Mouse (Mus musculus): ENCODE results near the gene Polr3f.
A peak's percentile ranks its signal among the peaks of the same experiment; 100 is the strongest.

The Polr3f gene

GRCm38 (mm10) chr2:144526981-144527820 is at the start of gene Polr3f, which contains the start of gene Dzank1:
Polr3f (plus strand) TSS chr2:144527718.
Dzank1 (minus strand) TSS chr2:144527414.
- peak; percentile 94 for DNase-seq (ENCODE audit: low spot score)

DNA sequence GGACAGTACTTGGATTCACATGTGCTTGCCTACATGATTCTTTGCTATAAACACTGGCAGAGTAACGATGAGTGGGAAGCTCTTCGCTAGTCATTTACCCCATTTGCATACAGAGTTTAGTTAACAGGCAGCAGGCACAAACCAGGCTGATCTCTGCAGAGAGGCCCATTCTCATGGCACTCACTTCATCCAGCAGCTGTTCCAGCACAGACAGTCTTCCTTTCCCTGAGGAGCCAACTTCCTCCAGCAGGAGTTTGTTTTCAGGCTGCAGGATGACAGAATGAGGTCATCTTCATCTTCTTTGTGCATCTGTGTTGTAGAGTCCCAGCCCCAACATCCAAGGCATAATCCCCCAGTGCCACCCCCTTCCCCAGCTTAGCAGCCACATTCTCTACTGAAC is 48.1 kb upstream of the Polr3f start:
- no peak for DNase-seq (ENCODE audit: low spot score)

DNA sequence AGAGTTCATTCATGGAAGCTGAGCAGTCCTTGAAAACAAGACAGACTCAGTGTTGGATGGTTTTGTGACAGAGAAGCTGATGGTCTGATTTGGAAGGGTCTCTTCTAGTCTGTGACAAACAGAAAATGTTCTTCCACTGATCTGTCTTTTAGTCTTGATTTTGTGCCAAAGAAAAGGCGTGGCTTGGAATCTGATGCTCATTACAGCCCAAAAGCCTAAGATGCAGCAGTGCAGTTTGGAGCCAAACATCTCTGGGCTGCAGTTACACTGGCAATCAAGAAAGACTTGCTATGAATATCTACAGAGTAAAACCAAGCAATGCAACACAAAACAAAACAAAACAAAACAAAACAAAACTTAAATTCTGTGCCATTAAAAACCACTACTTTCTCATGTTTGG is 43.4 kb upstream of the Polr3f start:
- no peak for DNase-seq (ENCODE audit: low spot score)

DNA sequence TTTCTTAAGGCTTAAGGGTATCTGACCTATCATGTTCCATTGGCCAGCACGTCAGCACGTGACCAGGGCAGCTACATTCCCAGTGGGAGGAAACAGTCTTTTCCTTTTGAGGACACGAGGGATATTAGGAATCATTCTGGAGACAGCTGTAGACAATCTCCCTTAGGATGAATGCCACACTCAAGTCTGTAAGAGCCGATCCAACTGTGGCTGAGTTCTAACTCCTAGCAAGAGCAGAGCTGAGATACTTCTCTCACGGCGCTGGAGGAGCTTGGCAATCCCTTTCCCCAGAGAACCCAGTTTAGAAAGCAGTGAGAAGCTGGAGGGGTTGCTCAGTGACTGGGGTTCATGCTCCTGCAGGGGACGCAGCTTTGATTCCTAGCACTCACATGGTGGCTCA is 42.1 kb upstream of the Polr3f start:
- DNase-seq (ENCODE audit: low spot score): no peak

GRCm38 (mm10) chr2:144487476-144487875 is 40.0 kb upstream of the Polr3f start:
- no peak for DNase-seq (ENCODE audit: low spot score)

GRCm38 (mm10) chr2:144489342-144489741 is 38.2 kb upstream of the Polr3f start:
- no peak for DNase-seq (ENCODE audit: low spot score)

DNA sequence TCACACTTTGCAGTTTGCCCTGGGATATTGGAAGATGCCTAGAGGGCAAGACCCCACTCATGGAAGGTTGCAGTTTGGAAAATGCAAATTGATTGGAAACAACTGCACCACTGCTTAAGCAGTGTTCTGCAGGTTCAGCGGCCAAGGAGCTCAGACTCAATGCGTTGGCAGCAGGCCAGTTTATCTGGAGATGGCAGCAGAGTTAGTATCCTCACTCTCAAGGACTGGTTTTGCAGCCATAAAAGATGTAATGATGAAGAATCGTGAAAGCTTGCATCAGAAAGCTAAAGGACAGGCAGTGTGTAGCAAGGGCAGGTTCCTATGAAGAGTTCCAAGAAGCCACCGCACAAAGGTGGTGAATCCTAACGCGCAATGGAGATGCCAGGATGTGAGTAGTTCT is 25.4 kb upstream of the Polr3f start:
- no peak for DNase-seq (ENCODE audit: low spot score)

- DNase-seq (ENCODE audit: low spot score): no peak
Measured at GRCm38 (mm10) chr2:144514619-144515018, 12.9 kb upstream of the Polr3f start.

DNA sequence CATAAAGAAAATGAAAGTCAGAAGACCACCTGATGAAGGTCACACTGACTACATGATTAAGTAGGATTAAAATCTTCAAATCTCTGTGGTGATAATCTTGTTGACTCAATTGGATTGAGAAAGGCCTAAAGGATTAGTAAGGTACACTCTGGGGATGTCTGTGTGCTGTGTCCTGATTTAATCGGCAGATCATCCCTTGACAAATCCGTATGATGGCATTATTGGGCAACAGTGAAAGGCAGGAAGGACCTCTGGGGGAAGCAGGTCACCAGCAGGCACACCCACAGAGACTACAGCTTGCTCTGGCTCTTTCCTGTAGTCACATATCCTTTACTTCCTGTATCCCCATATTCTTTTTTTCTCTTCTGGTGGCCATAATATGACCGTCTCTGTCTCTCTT is 7.7 kb upstream of the Polr3f start:
- no peak for DNase-seq (ENCODE audit: low spot score)

GRCm38 (mm10) chr2:144525856-144526255 is 1.7 kb upstream of the Polr3f start:
- DNase-seq (ENCODE audit: low spot score): no peak

GRCm38 (mm10) chr2:144527821-144528174 is 280 bp downstream of the Polr3f start:
- DNase-seq (ENCODE audit: low spot score): no peak

DNA sequence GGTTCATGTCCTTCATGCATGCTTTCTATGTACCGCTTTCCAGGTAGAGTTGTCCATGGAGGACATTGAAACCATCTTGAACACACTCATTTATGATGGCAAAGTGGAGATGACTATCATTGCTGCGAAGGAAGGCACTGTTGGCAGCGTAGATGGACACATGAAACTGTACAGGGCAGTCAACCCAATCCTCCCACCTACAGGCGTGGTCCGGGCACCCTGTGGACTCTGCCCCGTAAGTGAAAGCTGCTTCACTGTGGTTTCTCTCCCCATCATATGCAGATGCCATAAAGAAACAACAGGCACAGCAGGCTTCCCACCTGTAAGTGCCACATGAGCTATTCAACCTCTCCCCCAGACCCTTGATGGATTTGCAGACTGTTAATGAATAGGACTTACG is 9.6 kb downstream of the Polr3f start:
- DNase-seq (ENCODE audit: low spot score): no peak

GRCm38 (mm10) chr2:144541246-144541645 is 13.7 kb downstream of the Polr3f start:
- no peak for DNase-seq (ENCODE audit: low spot score)

DNA sequence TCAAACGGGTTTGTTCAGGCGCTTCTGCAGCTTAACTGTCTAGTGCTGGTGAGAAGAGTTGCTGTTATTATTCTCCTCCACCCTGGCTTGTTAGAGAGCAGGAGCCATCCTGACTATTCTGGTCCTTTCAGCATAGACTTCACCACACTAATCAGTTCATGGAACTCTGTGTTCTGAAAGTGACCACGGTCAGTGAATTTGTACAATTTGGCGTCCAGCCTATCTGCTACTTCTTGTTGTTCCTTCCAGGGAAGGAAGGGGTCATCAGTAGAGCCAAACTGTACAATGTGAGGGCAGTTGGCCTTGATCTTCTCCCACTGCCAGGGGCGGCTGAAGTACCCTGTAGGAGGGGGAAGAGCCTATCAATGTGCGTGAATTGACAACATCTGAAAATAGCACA is 16.2 kb downstream of the Polr3f start:
- no peak for DNase-seq (ENCODE audit: low spot score)

GRCm38 (mm10) chr2:144544630-144545029 is 17.1 kb downstream of the Polr3f start:
- no peak for DNase-seq (ENCODE audit: low spot score)

- no peak for DNase-seq (ENCODE audit: low spot score)
Measured at GRCm38 (mm10) chr2:144545061-144545460, 17.5 kb downstream of the Polr3f start.

DNA sequence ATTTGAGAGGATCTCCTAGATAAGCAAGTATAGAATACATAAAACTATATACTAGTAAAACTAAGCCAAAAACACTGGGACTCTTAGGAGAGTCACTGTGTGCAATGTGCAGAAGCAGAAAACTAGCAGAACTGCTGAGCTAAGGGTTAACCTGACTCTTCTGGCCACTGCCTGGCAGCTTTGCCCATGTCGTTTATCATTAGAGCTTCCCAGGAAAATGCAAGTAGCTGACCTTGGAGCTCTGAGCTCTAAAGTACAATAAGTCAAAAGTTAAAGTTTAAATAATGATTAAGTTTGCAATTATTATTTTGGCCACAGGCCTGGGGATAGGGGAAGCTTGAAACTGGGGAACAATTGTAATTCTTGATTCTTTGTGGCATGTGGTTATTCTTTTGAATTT is 18.0 kb downstream of the Polr3f start:
- no peak for DNase-seq (ENCODE audit: low spot score)

- no peak for DNase-seq (ENCODE audit: low spot score)
Measured at GRCm38 (mm10) chr2:144547559-144547958, 20.0 kb downstream of the Polr3f start.

DNA sequence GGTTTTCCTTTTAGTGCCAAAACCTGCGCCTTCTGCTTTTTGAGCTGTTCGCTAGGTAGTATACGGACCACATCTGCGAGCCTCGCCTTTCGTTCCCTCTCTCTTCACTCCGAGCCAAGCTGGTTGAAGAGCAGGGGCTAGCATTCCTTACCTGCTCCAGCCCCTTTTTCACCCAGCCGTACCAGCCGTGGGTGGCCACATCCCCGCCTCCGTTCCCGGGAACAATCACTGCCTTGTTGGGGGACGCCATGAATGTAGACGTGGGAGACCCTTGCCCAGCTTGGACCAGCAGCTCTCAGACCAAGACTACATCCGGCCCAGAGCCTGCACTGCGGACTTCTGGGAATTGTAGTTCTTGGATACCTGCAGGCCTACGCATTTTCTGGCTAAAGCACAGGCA is 23.0 kb downstream of the Polr3f start, which contains the start of gene Rbbp9:
Gene Rbbp9 (minus strand): TSS at position 341 of the 400 bp plus-strand sequence.
- DNase-seq (ENCODE audit: low spot score): peak; percentile 65

GRCm38 (mm10) chr2:144553905-144554304 is 26.4 kb downstream of the Polr3f start:
- DNase-seq (ENCODE audit: low spot score): no peak

DNA sequence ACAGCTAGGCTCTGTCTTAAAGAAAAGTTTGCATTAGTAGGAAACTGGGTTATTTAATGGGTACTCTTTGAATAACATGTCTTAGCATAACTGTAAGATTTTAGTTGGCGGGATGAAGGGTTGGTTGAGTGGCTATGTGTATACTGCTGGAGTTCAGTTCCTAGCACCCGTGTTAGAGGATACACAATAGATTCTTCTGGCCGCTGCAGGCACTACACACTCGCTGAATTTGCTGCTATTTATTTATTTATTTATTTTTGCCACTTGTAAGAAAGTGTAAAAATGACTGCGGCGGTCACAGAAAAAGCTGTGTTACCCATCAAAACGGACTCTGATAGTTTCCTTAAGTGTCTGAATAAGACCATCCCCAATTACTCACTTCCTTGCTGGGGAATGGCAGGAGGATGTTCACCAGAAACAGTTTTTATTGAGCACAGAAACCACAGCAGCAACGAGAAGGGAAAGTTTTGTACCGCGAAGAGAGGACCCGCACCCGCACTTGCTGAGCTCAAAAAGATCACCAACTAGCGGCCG is 27.8 kb downstream of the Polr3f start:
- no peak for DNase-seq (ENCODE audit: low spot score)

DNA sequence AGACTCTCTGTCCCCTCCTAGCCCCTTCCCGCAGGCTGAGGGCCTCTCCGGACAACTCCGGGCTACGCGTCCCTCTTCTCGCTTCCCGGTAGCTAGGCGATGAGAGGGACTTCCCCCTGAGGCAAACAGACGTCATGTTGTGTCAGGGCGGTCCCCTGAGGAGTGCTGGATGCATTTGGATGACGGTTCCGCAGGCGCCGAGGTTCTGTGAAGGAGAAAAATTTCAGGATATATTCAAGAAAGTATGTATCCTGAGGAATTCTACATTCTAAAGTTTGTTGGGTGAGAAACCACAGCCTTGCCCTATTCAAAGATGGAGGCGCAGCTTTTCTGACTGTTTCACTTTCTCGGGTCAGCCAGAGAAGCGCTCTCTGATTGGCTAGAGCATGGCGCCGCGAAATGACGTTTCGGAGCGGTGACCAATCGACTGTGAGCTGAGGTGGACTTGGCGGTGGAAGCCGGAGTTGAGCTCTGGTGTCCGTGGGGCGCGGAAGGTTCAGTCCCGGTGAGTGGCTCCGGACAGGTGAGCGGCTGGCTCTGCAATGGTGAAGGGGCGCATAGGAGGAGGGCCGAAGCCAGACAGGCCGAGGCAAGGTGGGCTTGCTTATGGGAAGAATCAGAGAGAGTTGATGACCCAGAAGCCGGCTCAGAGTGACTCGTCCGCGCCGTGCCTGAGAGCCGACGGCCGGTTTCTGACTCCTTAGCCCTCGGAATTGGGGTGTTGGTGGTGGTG is 28.5 kb downstream of the Polr3f start, which contains the start of gene Sec23b:
Gene Sec23b (plus strand): TSS at position 410 of the 733 bp plus-strand sequence.
- peak; percentile 94 for DNase-seq (ENCODE audit: low spot score)

DNA sequence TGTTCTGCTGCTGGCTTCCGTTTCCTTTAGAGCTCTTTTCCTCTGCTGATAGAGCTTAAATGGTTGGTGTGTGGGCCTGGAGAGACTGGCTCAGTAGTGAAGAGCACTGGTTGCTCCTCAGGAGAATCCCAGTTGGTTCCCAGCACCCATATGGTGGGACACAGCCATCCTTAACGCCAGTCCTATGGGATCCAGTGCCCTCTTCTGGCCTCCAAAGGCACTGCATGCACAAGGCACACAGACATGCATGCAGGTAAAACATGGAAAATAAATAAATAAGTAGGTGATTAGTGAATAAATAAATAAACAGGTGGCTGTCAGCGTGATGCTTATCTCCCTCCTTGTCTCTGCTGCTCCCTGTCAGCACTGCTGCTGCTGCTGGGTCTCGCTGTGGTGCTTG is 61.2 kb downstream of the Polr3f start:
- no peak for DNase-seq (ENCODE audit: low spot score)
